Mouse (Mus musculus): Measurements from ENCODE around the gene Nav2. TPM values are rescaled to one million over a fixed set of nuclear protein-coding genes. Genes with fewer than 3 reads are reported as not detected.

The Nav2 gene
- polyA plus RNA-seq, 1 experiment from 2014 or later = 7.5 TPM

GRCm38 (mm10) chr7:49565084-49565483, 656.6 kb downstream of the Nav2 start:
- no peak overlapping the region for H3K4me3 ChIP-seq (ENCODE audit: low read depth, low read length)
- no peaks in the 10 kb centered on the region for H3K27me3 ChIP-seq (ENCODE audit: control insufficient read depth, insufficient read depth, low read length)
- H3K36me3 ChIP-seq (ENCODE audit: control insufficient read depth, insufficient read depth, low read length) = no peaks in the 10 kb centered on the region
- no peak overlapping the region for H3K4me2 ChIP-seq (ENCODE audit: low read depth, severe bottlenecking)
- DNase-seq (ENCODE audit: low spot score) (no peak), ATAC-seq (ENCODE audit: insufficient number of reproducible peaks, low FRiP score, low TSS enrichment, low read depth) (no peak)
- peaks cover 2% of the 10 kb centered on the region; the same call in 1 of the 2 replicates for H3K4me1 ChIP-seq (ENCODE audit: control insufficient read depth, insufficient read depth, low read length)
- no peaks in the 10 kb centered on the region for H3K9me3 ChIP-seq (ENCODE audit: control insufficient read depth, low read length)
- no peak overlapping the region for H3K27ac ChIP-seq (replicated peaks; ENCODE audit: low read depth, low read length)
- H3K9ac ChIP-seq (ENCODE audit: low read length) = no peak overlapping the region
- 87% methylated on average over 11 of the region's 11 CpGs for WGBS

- H3K9ac ChIP-seq (ENCODE audit: low read length) = no peak overlapping the region
- DNase-seq (ENCODE audit: low spot score) (no peak), ATAC-seq (ENCODE audit: insufficient number of reproducible peaks, low FRiP score, low TSS enrichment, low read depth) (no peak)
- H3K4me3 ChIP-seq (ENCODE audit: low read depth, low read length) = no peak overlapping the region
- WGBS = 83% methylated on average over 11 of the region's 11 CpGs
- no peaks in the 10 kb centered on the region for H3K36me3 ChIP-seq (ENCODE audit: control insufficient read depth, insufficient read depth, low read length)
- H3K27me3 ChIP-seq (ENCODE audit: control insufficient read depth, insufficient read depth, low read length) = no peaks in the 10 kb centered on the region
- H3K4me2 ChIP-seq (ENCODE audit: low read depth, severe bottlenecking) = no peak overlapping the region
- H3K4me1 ChIP-seq (ENCODE audit: control insufficient read depth, insufficient read depth, low read length) = peaks cover 2% of the 10 kb centered on the region; the same call in 1 of the 2 replicates
- H3K9me3 ChIP-seq (ENCODE audit: control insufficient read depth, low read length) = no peaks in the 10 kb centered on the region
- H3K27ac ChIP-seq (replicated peaks; ENCODE audit: low read depth, low read length) = no peak overlapping the region
Observed at GRCm38 (mm10) chr7:49565798-49566197, 657.3 kb downstream of the Nav2 start.

GRCm38 (mm10) chr7:49567346-49568034, 659.0 kb downstream of the Nav2 start:
- Histone ChIP-seq H3K27ac (replicated peaks; ENCODE audit: low read depth, low read length) (no peak overlapping the region), H3K9me3 (ENCODE audit: control insufficient read depth, low read length) (no peaks in the 10 kb centered on the region), H3K4me3 (ENCODE audit: low read depth, low read length) (no peak overlapping the region), H3K4me2 (ENCODE audit: low read depth, severe bottlenecking) (no peak overlapping the region), H3K4me1 (ENCODE audit: control insufficient read depth, insufficient read depth, low read length) (peaks cover 2% of the 10 kb centered on the region; the same call in 1 of the 2 replicates), H3K36me3 (ENCODE audit: control insufficient read depth, insufficient read depth, low read length) (no peaks in the 10 kb centered on the region), H3K9ac (ENCODE audit: low read length) (no peak overlapping the region), H3K27me3 (ENCODE audit: control insufficient read depth, insufficient read depth, low read length) (no peaks in the 10 kb centered on the region)
- ATAC-seq (ENCODE audit: insufficient number of reproducible peaks, low FRiP score, low TSS enrichment, low read depth) (no peak), DNase-seq (ENCODE audit: low spot score) (no peak)
- WGBS = 58% methylated on average over 13 of the region's 13 CpGs

- WGBS = 92% methylated on average over 7 of the region's 7 CpGs
Observed at GRCm38 (mm10) chr7:49569646-49570045, 661.1 kb downstream of the Nav2 start.

GRCm38 (mm10) chr7:49571606-49572005, 663.1 kb downstream of the Nav2 start:
- no peak overlapping the region for H3K27ac ChIP-seq (replicated peaks; ENCODE audit: low read depth, low read length)
- no peaks in the 10 kb centered on the region for H3K4me1 ChIP-seq (ENCODE audit: control insufficient read depth, insufficient read depth, low read length)
- ATAC-seq (ENCODE audit: insufficient number of reproducible peaks, low FRiP score, low TSS enrichment, low read depth) = no peak
- peaks cover 3% of the 10 kb centered on the region for H3K36me3 ChIP-seq (ENCODE audit: control insufficient read depth, insufficient read depth, low read length)
- 84% methylated on average over 2 of the region's 2 CpGs for WGBS
- no peak overlapping the region for H3K9ac ChIP-seq (ENCODE audit: low read length)
- no peak for DNase-seq (ENCODE audit: low spot score)
- H3K27me3 ChIP-seq (ENCODE audit: control insufficient read depth, insufficient read depth, low read length) = no peaks in the 10 kb centered on the region
- no peak overlapping the region for H3K4me3 ChIP-seq (ENCODE audit: low read depth, low read length)
- H3K4me2 ChIP-seq (ENCODE audit: low read depth, severe bottlenecking) = no peak overlapping the region
- no peaks in the 10 kb centered on the region for H3K9me3 ChIP-seq (ENCODE audit: control insufficient read depth, low read length)

More at GRCm38 (mm10) chr7:49569646-49570045, 661.1 kb downstream of the Nav2 start:
- Histone ChIP-seq H3K4me3 (ENCODE audit: low read depth, low read length) (no peak overlapping the region), H3K36me3 (ENCODE audit: control insufficient read depth, insufficient read depth, low read length) (no peaks in the 10 kb centered on the region), H3K9me3 (ENCODE audit: control insufficient read depth, low read length) (no peaks in the 10 kb centered on the region), H3K27me3 (ENCODE audit: control insufficient read depth, insufficient read depth, low read length) (no peaks in the 10 kb centered on the region), H3K27ac (replicated peaks; ENCODE audit: low read depth, low read length) (no peak overlapping the region), H3K9ac (ENCODE audit: low read length) (no peak overlapping the region), H3K4me2 (ENCODE audit: low read depth, severe bottlenecking) (no peak overlapping the region), H3K4me1 (ENCODE audit: control insufficient read depth, insufficient read depth, low read length) (peaks cover 2% of the 10 kb centered on the region; the same call in 1 of the 2 replicates)
- no peak for ATAC-seq (ENCODE audit: insufficient number of reproducible peaks, low FRiP score, low TSS enrichment, low read depth)
- no peak for DNase-seq (ENCODE audit: low spot score)

- Histone ChIP-seq H3K27me3 (ENCODE audit: control insufficient read depth, insufficient read depth, low read length) (no peaks in the 10 kb centered on the region), H3K9ac (ENCODE audit: low read length) (no peak overlapping the region), H3K4me1 (ENCODE audit: control insufficient read depth, insufficient read depth, low read length) (no peaks in the 10 kb centered on the region), H3K36me3 (ENCODE audit: control insufficient read depth, insufficient read depth, low read length) (peaks cover 3% of the 10 kb centered on the region), H3K9me3 (ENCODE audit: control insufficient read depth, low read length) (no peaks in the 10 kb centered on the region), H3K27ac (replicated peaks; ENCODE audit: low read depth, low read length) (no peak overlapping the region), H3K4me3 (ENCODE audit: low read depth, low read length) (no peak overlapping the region), H3K4me2 (ENCODE audit: low read depth, severe bottlenecking) (no peak overlapping the region)
- WGBS = 95% methylated on average over 9 of the region's 9 CpGs
- ATAC-seq (ENCODE audit: insufficient number of reproducible peaks, low FRiP score, low TSS enrichment, low read depth) (no peak), DNase-seq (ENCODE audit: low spot score) (no peak)
Observed at GRCm38 (mm10) chr7:49575226-49575625, 666.7 kb downstream of the Nav2 start.

GRCm38 (mm10) chr7:49577096-49577495, 668.6 kb downstream of the Nav2 start:
- Histone ChIP-seq H3K4me3 (ENCODE audit: low read depth, low read length) (no peak overlapping the region), H3K27ac (replicated peaks; ENCODE audit: low read depth, low read length) (no peak overlapping the region), H3K9ac (ENCODE audit: low read length) (no peak overlapping the region), H3K9me3 (ENCODE audit: control insufficient read depth, low read length) (no peaks in the 10 kb centered on the region), H3K4me2 (ENCODE audit: low read depth, severe bottlenecking) (no peak overlapping the region), H3K4me1 (ENCODE audit: control insufficient read depth, insufficient read depth, low read length) (no peaks in the 10 kb centered on the region), H3K27me3 (ENCODE audit: control insufficient read depth, insufficient read depth, low read length) (no peaks in the 10 kb centered on the region), H3K36me3 (ENCODE audit: control insufficient read depth, insufficient read depth, low read length) (peaks cover 3% of the 10 kb centered on the region)
- no peak for DNase-seq (ENCODE audit: low spot score)
- WGBS = 82% methylated on average over 2 of the region's 2 CpGs
- no peak for ATAC-seq (ENCODE audit: insufficient number of reproducible peaks, low FRiP score, low TSS enrichment, low read depth)

GRCm38 (mm10) chr7:49581951-49582350, 673.4 kb downstream of the Nav2 start:
- DNase-seq (ENCODE audit: low spot score) (no peak), ATAC-seq (ENCODE audit: insufficient number of reproducible peaks, low FRiP score, low TSS enrichment, low read depth) (no peak)
- Histone ChIP-seq H3K36me3 (ENCODE audit: control insufficient read depth, insufficient read depth, low read length) (peaks cover 2% of the 10 kb centered on the region; the same call in 1 of the 2 replicates), H3K4me2 (ENCODE audit: low read depth, severe bottlenecking) (no peak overlapping the region), H3K4me1 (ENCODE audit: control insufficient read depth, insufficient read depth, low read length) (no peaks in the 10 kb centered on the region), H3K27ac (replicated peaks; ENCODE audit: low read depth, low read length) (no peak overlapping the region), H3K9me3 (ENCODE audit: control insufficient read depth, low read length) (no peaks in the 10 kb centered on the region), H3K9ac (ENCODE audit: low read length) (no peak overlapping the region), H3K27me3 (ENCODE audit: control insufficient read depth, insufficient read depth, low read length) (no peaks in the 10 kb centered on the region), H3K4me3 (ENCODE audit: low read depth, low read length) (no peak overlapping the region)
- 92% methylated on average over 2 of the region's 2 CpGs for WGBS

GRCm38 (mm10) chr7:49582551-49582950, 674.0 kb downstream of the Nav2 start:
- 89% methylated on average over 7 of the region's 7 CpGs for WGBS
- no peak for ATAC-seq (ENCODE audit: insufficient number of reproducible peaks, low FRiP score, low TSS enrichment, low read depth)
- Histone ChIP-seq H3K27me3 (ENCODE audit: control insufficient read depth, insufficient read depth, low read length) (no peaks in the 10 kb centered on the region), H3K9me3 (ENCODE audit: control insufficient read depth, low read length) (no peaks in the 10 kb centered on the region), H3K4me3 (ENCODE audit: low read depth, low read length) (no peak overlapping the region), H3K4me2 (ENCODE audit: low read depth, severe bottlenecking) (no peak overlapping the region), H3K4me1 (ENCODE audit: control insufficient read depth, insufficient read depth, low read length) (no peaks in the 10 kb centered on the region), H3K9ac (ENCODE audit: low read length) (no peak overlapping the region), H3K27ac (replicated peaks; ENCODE audit: low read depth, low read length) (no peak overlapping the region), H3K36me3 (ENCODE audit: control insufficient read depth, insufficient read depth, low read length) (peaks cover 2% of the 10 kb centered on the region; the same call in 1 of the 2 replicates)
- no peak for DNase-seq (ENCODE audit: low spot score)
